In the genomic region with DNA sequence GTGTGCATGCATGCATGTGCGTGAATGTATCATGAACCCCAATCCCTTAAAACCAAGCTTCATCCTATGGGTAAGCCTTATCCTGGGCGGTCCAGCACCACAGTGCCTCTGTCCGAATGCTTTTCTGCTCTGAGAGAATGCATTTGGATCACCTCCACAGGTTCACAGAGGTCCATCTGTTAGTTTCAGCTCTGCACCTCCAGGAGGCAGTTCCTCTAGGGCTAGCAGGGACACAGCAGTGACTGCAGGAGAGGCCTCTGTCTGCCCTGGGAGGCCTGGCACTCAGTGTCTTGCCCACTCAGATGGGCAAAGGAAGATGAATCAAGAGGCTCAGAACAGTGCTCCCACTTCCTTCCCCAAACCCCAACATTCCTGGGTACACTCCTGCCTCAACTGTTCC, we compare ENCODE assay signal across 16 mouse cellular contexts. TPM values are rescaled to one million over a fixed set of nuclear protein-coding genes. Genes with fewer than 3 reads are reported as not detected.
DNase-seq lines count a peak whose midpoint lies in the region; ATAC-seq and TF ChIP-seq lines count a peak whose summit lies in the region.
"Had no signal": no experiment of that assay in that cellular context is flagged by ENCODE, and none has a peak within 500 bp of the region (broad histone marks: within the 10 kb centered on the region; RNA-seq: fewer than 3 reads in every experiment).

No protein-coding gene starts in this region.

- no peak for TF ChIP-seq EP300 in stomach, postnatal 0 days (optimal IDR thresholded peaks at IDR 0.05)

- H3K4me2 ChIP-seq in forebrain, embryonic 13.5 days: no peak overlapping the region
- no peak overlapping the region for H3K4me2 ChIP-seq in forebrain, embryonic 16.5 days (ENCODE audit: low read length)
- H3K4me2 ChIP-seq in midbrain, embryonic 12.5 days (replicated peaks): no peak overlapping the region
- no peak overlapping the region for H3K4me2 ChIP-seq in midbrain, postnatal 0 days (ENCODE audit: low read depth, low read length, poor library complexity, severe bottlenecking)
- no peak overlapping the region for H3K4me2 ChIP-seq in stomach, postnatal 0 days (replicated peaks; ENCODE audit: low read depth)
- H3K4me2 ChIP-seq: hindbrain, embryonic 15.5 days had no signal

- no peak for ATAC-seq in forebrain, embryonic 13.5 days
- ATAC-seq in forebrain, embryonic 16.5 days: no peak
- no peak for ATAC-seq in midbrain, embryonic 12.5 days (ENCODE audit: low FRiP score, low read depth)
- ATAC-seq in midbrain, postnatal 0 days (ENCODE audit: low FRiP score): no peak
- ATAC-seq in stomach, postnatal 0 days (ENCODE audit: low FRiP score, low TSS enrichment): no peak
- ATAC-seq: intestine, postnatal 0 days; midbrain, embryonic 16.5 days had no signal

- no peak for DNase-seq in midbrain, postnatal 0 days (ENCODE audit: low spot score)
- DNase-seq in cerebellum, postnatal 14 days: peak; percentile 71 to 83
- no peak for DNase-seq in stomach, postnatal 0 days (ENCODE audit: low spot score)
- no peak for DNase-seq in layer of hippocampus, postnatal 10 days (ENCODE audit: low spot score in 2 of 2)
- DNase-seq in left cerebral cortex, postnatal 36 days (ENCODE audit: low spot score in 2 of 2): no peak
- DNase-seq: adrenal gland, adult 2 months; gastrocnemius, postnatal 14 days; liver; lung, adult 2 months had no signal

- 88% methylated on average over 3 of the region's 3 CpGs for WGBS in forebrain, embryonic 13.5 days
- WGBS in forebrain, embryonic 16.5 days: 79% methylated on average over 3 of the region's 3 CpGs
- WGBS in midbrain, embryonic 12.5 days: 97% methylated on average over 3 of the region's 3 CpGs
- 88% methylated on average over 3 of the region's 3 CpGs for WGBS in midbrain, postnatal 0 days
- WGBS in stomach, postnatal 0 days: 91% methylated on average over 3 of the region's 3 CpGs

- peaks cover 80% of the 10 kb centered on the region for H3K4me1 ChIP-seq in forebrain, embryonic 13.5 days
- H3K4me1 ChIP-seq in forebrain, embryonic 16.5 days (replicated peaks; ENCODE audit: control insufficient read depth, insufficient read depth, low read length): peaks cover 54% of the 10 kb centered on the region
- H3K4me1 ChIP-seq in midbrain, embryonic 12.5 days: peaks cover 65% of the 10 kb centered on the region
- H3K4me1 ChIP-seq in midbrain, postnatal 0 days (ENCODE audit: insufficient read depth, low read length): peaks cover 6% of the 10 kb centered on the region; the same call in 1 of the 2 replicates
- H3K4me1 ChIP-seq in stomach, postnatal 0 days (replicated peaks; ENCODE audit: control insufficient read depth, insufficient read depth): peaks cover 10% of the 10 kb centered on the region

- H3K9me3 ChIP-seq in forebrain, embryonic 13.5 days (replicated peaks): no peaks in the 10 kb centered on the region
- no peaks in the 10 kb centered on the region for H3K9me3 ChIP-seq in forebrain, embryonic 16.5 days (ENCODE audit: control insufficient read depth, low read length)
- no peaks in the 10 kb centered on the region for H3K9me3 ChIP-seq in midbrain, embryonic 12.5 days
- H3K9me3 ChIP-seq in midbrain, postnatal 0 days (ENCODE audit: low read length): no peaks in the 10 kb centered on the region
- H3K9me3 ChIP-seq in stomach, postnatal 0 days (ENCODE audit: control insufficient read depth, low read length): no peaks in the 10 kb centered on the region
- H3K9me3 ChIP-seq: hindbrain, embryonic 15.5 days had no signal

- intact Hi-C loops in left cerebral cortex, postnatal 36 days (cut with DNase I): no loop called here

- H3K27ac ChIP-seq in forebrain, embryonic 13.5 days: peak overlapping the region; percentile 83; the same call in 1 of the 2 replicates
- no peak overlapping the region for H3K27ac ChIP-seq in forebrain, embryonic 16.5 days (ENCODE audit: low read length)
- H3K27ac ChIP-seq in midbrain, embryonic 12.5 days (replicated peaks): 0 out of 2 replicates have a peak overlapping the region, but pooled peaks have one; percentile 21
- no peak overlapping the region for H3K27ac ChIP-seq in midbrain, postnatal 0 days (ENCODE audit: low read depth, low read length)
- H3K27ac ChIP-seq in stomach, postnatal 0 days (replicated peaks): 0 out of 2 replicates have a peak overlapping the region, but pooled peaks have one; percentile 82
- H3K27ac ChIP-seq: macrophage had no signal

- TF ChIP-seq CTCF in midbrain, postnatal 0 days (IDR thresholded peaks at IDR 0.05): no peak
- no peak for TF ChIP-seq CTCF in stomach, postnatal 0 days (IDR thresholded peaks at IDR 0.05; ENCODE audit: low read depth)

- H3K4me3 ChIP-seq in forebrain, embryonic 13.5 days: no peak overlapping the region
- H3K4me3 ChIP-seq in forebrain, embryonic 16.5 days (replicated peaks; ENCODE audit: low read length): no peak overlapping the region
- no peak overlapping the region for H3K4me3 ChIP-seq in midbrain, embryonic 12.5 days
- H3K4me3 ChIP-seq in midbrain, postnatal 0 days (ENCODE audit: low read depth, low read length): no peak overlapping the region
- H3K4me3 ChIP-seq in stomach, postnatal 0 days (ENCODE audit: low read depth, low read length): no peak overlapping the region
- H3K4me3 ChIP-seq: hindbrain, embryonic 15.5 days had no signal

- no peak overlapping the region for H3K9ac ChIP-seq in forebrain, embryonic 13.5 days
- H3K9ac ChIP-seq in forebrain, embryonic 16.5 days (replicated peaks; ENCODE audit: low read depth, low read length): no peak overlapping the region
- no peak overlapping the region for H3K9ac ChIP-seq in midbrain, embryonic 12.5 days (replicated peaks)
- no peak overlapping the region for H3K9ac ChIP-seq in midbrain, postnatal 0 days (replicated peaks; ENCODE audit: low read length, poor library complexity, severe bottlenecking)
- no peak overlapping the region for H3K9ac ChIP-seq in stomach, postnatal 0 days (ENCODE audit: low read length)
- H3K9ac ChIP-seq: hindbrain, embryonic 15.5 days had no signal

- H3K27me3 ChIP-seq in forebrain, embryonic 13.5 days: no peaks in the 10 kb centered on the region
- H3K27me3 ChIP-seq in forebrain, embryonic 16.5 days (replicated peaks; ENCODE audit: control insufficient read depth, insufficient read depth, low read length): no peaks in the 10 kb centered on the region
- H3K27me3 ChIP-seq in midbrain, embryonic 12.5 days: no peaks in the 10 kb centered on the region
- no peaks in the 10 kb centered on the region for H3K27me3 ChIP-seq in midbrain, postnatal 0 days (ENCODE audit: insufficient read depth, low read length)
- no peaks in the 10 kb centered on the region for H3K27me3 ChIP-seq in stomach, postnatal 0 days (ENCODE audit: control insufficient read depth, insufficient read depth, low read length)
- H3K27me3 ChIP-seq: hindbrain, embryonic 15.5 days had no signal

- peaks cover 19% of the 10 kb centered on the region; the same call in 1 of the 2 replicates for H3K36me3 ChIP-seq in forebrain, embryonic 13.5 days (ENCODE audit: poor library complexity, severe bottlenecking)
- H3K36me3 ChIP-seq in forebrain, embryonic 16.5 days (ENCODE audit: control insufficient read depth, insufficient read depth): 0 out of 2 replicates have a peak, but pooled peaks cover 2% of the 10 kb centered on the region
- H3K36me3 ChIP-seq in midbrain, embryonic 12.5 days: peaks cover 25% of the 10 kb centered on the region
- H3K36me3 ChIP-seq in midbrain, postnatal 0 days (ENCODE audit: insufficient read depth, low read length): 0 out of 2 replicates have a peak, but pooled peaks cover 5% of the 10 kb centered on the region
- H3K36me3 ChIP-seq in stomach, postnatal 0 days (ENCODE audit: control insufficient read depth, insufficient read depth, low read length): no peaks in the 10 kb centered on the region
- H3K36me3 ChIP-seq: hindbrain, embryonic 15.5 days had no signal

RNA-seq across cellular contexts. Expression of a gene that starts 32.3 kb away (rescaled TPM):
- 65.3 and 79.4 TPM in 2 replicates for polyA plus RNA-seq in forebrain, embryonic 13.5 days (2015; fragmentation: Nextera tagmentation; extraction: Ambion mirVana)
- 60.9 and 64.3 TPM in 2 replicates for polyA plus RNA-seq in forebrain, embryonic 16.5 days (2015; fragmentation: Nextera tagmentation; extraction: Ambion mirVana)
- 65.0 and 70.2 TPM in 2 replicates for polyA plus RNA-seq in midbrain, embryonic 12.5 days (2016; fragmentation: Nextera tagmentation; extraction: Ambion mirVana)
- 32.0 and 38.3 TPM in 2 replicates for total RNA-seq in midbrain, postnatal 0 days (2014; rRNA removed)
- 45.3 and 48.5 TPM in 2 replicates for polyA plus RNA-seq in midbrain, postnatal 0 days (2015; fragmentation: Nextera tagmentation; extraction: Ambion mirVana)
- polyA plus RNA-seq in stomach, postnatal 0 days (2015; fragmentation: Nextera tagmentation; extraction: Ambion mirVana): 21.4 and 22.7 TPM in 2 replicates
- 100 to 1,000 TPM; 102 TPM for total RNA-seq in layer of hippocampus, postnatal 10 days (2021)
- 10 to 100 TPM; 63.7 to 77.2 TPM for total RNA-seq in left cerebral cortex, postnatal 36 days (2021)

Comparison
In these comparisons a context has a peak if more than half of its experiments do, and no peak if none do; other contexts are left out.
1. H3K27ac ChIP-seq: peak in forebrain, embryonic 13.5 days (single experiment), midbrain, embryonic 12.5 days (single experiment) and stomach, postnatal 0 days (single experiment); none in forebrain, embryonic 16.5 days (single experiment) and midbrain, postnatal 0 days (single experiment).
2. DNase-seq: peak in cerebellum, postnatal 14 days (2 of 2); none in midbrain, postnatal 0 days (single experiment), stomach, postnatal 0 days (single experiment), layer of hippocampus, postnatal 10 days (0 of 2) and left cerebral cortex, postnatal 36 days (0 of 2).